ENCODE assay signal across 11 mouse cellular contexts in the genomic region with DNA sequence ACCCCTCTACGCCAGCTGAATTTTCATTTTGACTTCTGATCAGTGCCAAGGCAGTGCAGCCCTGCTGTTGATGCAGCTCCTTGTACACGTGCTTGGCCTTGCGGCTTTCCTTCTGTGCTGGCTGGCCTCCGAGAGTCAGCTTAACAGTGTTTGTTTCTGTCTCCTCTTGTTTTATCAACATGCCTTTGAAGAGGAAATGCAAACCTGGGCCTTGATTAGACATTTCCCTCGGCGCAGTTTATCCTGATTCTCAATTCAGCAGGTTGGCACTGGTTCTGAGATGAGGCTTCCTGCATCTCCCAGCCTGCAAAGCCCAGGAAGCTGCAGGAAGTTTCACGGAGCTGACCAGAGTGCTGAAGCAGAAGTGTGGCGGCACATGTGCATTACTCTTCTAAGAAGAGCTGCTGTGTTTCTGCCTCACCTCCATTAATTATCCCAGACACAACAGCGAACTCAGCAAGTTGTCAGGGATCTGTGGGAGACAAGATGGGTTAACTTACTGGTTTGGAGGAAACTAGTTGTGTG.
DNase-seq lines count a peak whose midpoint lies in the region; ATAC-seq lines count a peak whose summit lies in the region.
"Had no signal": no experiment of that assay in that cellular context is flagged by ENCODE, and none has a peak within 500 bp of the region (broad histone marks: within the 10 kb centered on the region; RNA-seq: fewer than 3 reads in every experiment).

No protein-coding gene starts in this region.

- no peak overlapping the region for H3K9ac ChIP-seq in hindbrain, embryonic 12.5 days
- H3K9ac ChIP-seq: embryonic facial prominence, embryonic 15.5 days; limb, embryonic 15.5 days had no signal

- no peak for ATAC-seq in hindbrain, embryonic 12.5 days (ENCODE audit: low FRiP score)

- no peak overlapping the region for H3K4me2 ChIP-seq in hindbrain, embryonic 12.5 days (replicated peaks)
- H3K4me2 ChIP-seq: embryonic facial prominence, embryonic 15.5 days; limb, embryonic 15.5 days had no signal

- H3K36me3 ChIP-seq in hindbrain, embryonic 10.5 days = no peaks in the 10 kb centered on the region
- H3K36me3 ChIP-seq in hindbrain, embryonic 12.5 days = no peaks in the 10 kb centered on the region
- H3K36me3 ChIP-seq: embryonic facial prominence, embryonic 15.5 days; limb, embryonic 15.5 days had no signal

- DNase-seq in hindbrain, embryonic 10.5 days (ENCODE audit: low spot score) = peak; percentile 52
- peak; percentile 57 for DNase-seq in ES-CJ7 (ENCODE audit: low read depth, low spot score)
- DNase-seq in brain, adult 2 months (ENCODE audit: low read depth, low spot score) = peak; percentile 10
- peak; percentile 4 to 61 for DNase-seq in kidney, postnatal 36 days
- DNase-seq in MN1 (ENCODE audit: low spot score) = no peak
- no peak for DNase-seq in urinary bladder, adult 2 months (ENCODE audit: low spot score)
- DNase-seq in right cerebral cortex, adult 2 months (ENCODE audit: low spot score in 2 of 2) = no peak

- WGBS in hindbrain, embryonic 10.5 days = 57% methylated on average over 9 of the region's 9 CpGs
- WGBS in hindbrain, embryonic 12.5 days = 52% methylated on average over 9 of the region's 9 CpGs

- H3K27ac ChIP-seq in hindbrain, embryonic 10.5 days = no peak overlapping the region
- H3K27ac ChIP-seq in hindbrain, embryonic 12.5 days = no peak overlapping the region
- H3K27ac ChIP-seq: embryonic facial prominence, embryonic 15.5 days; limb, embryonic 15.5 days had no signal

- no peaks in the 10 kb centered on the region for H3K27me3 ChIP-seq in hindbrain, embryonic 10.5 days (ENCODE audit: insufficient read depth, poor library complexity, severe bottlenecking)
- H3K27me3 ChIP-seq in hindbrain, embryonic 12.5 days = no peaks in the 10 kb centered on the region
- H3K27me3 ChIP-seq: embryonic facial prominence, embryonic 15.5 days; limb, embryonic 15.5 days had no signal

- no peaks in the 10 kb centered on the region for H3K9me3 ChIP-seq in hindbrain, embryonic 10.5 days
- no peaks in the 10 kb centered on the region for H3K9me3 ChIP-seq in hindbrain, embryonic 12.5 days (replicated peaks)
- H3K9me3 ChIP-seq: embryonic facial prominence, embryonic 15.5 days; limb, embryonic 15.5 days had no signal

- H3K4me1 ChIP-seq in hindbrain, embryonic 10.5 days (replicated peaks) = no peaks in the 10 kb centered on the region
- no peaks in the 10 kb centered on the region for H3K4me1 ChIP-seq in hindbrain, embryonic 12.5 days
- H3K4me1 ChIP-seq: embryonic facial prominence, embryonic 15.5 days; limb, embryonic 15.5 days had no signal

- no peak overlapping the region for H3K4me3 ChIP-seq in hindbrain, embryonic 10.5 days
- no peak overlapping the region for H3K4me3 ChIP-seq in hindbrain, embryonic 12.5 days
- H3K4me3 ChIP-seq: embryonic facial prominence, embryonic 15.5 days; limb, embryonic 15.5 days; myocyte had no signal

Comparison
In these comparisons a context has a peak if more than half of its experiments do, and no peak if none do; other contexts are left out.
1. DNase-seq: peak in hindbrain, embryonic 10.5 days (single experiment), ES-CJ7 (single experiment), brain, adult 2 months (single experiment) and kidney, postnatal 36 days (2 of 2); none in MN1 (single experiment), urinary bladder, adult 2 months (single experiment) and right cerebral cortex, adult 2 months (0 of 2).